Mouse (Mus musculus): ENCODE data around the gene Tirap.
"Not testable (repeated sequence)": the region's sequence is repeated elsewhere in the genome, so short reads cannot be mapped to it uniquely, and the experiment has no call there.

The Tirap gene

DNA sequence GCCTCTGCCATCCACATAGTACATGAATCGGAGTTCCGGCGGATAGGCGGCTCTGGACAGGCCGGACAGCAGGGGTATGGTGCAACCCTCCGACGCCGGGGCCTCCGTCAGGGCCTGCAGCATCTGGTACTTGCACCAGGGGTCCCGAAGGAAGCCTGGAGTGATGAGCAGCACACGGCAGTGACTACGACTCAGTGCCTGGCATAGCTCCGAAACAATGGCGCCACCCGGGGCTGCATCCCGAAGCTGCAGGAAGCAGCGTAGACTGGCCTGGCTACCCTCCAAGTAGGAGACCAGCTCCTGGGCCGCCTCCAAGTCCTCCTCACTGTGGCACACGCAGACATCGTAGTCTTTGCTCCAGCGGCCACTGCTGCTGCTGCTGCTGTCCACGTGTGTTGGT, 11.4 kb downstream of the Tirap start:
- DNase-seq (ENCODE audit: low spot score) = no peak

DNA sequence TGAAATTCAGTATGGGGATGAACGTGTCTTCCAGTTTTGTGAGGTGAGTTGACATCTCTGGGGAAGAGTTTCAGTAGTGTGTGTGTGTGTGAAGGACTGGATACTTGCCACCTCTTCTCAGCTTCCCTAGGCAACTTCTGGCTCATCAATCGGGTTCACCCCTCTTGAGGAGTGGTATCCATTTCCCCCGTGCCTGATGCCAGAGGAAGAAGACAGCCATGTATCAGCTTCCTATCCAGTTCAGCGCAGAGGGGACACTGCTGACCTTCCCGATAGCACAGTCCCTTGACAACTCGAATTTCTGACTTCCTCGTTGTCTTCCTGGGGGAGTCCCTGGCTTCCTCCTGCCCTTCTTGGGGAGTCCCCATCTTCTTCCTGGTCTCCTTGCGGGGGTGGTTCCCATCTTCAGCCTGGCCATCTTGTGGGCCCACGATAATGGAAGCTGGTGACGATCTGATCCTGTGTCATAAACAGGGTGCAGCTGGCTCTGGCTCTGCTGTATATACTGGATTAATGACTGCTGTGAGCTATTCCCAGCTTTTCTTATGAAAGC, 12.7 kb downstream of the Tirap start:
- no peak for DNase-seq (ENCODE audit: low spot score)

DNA sequence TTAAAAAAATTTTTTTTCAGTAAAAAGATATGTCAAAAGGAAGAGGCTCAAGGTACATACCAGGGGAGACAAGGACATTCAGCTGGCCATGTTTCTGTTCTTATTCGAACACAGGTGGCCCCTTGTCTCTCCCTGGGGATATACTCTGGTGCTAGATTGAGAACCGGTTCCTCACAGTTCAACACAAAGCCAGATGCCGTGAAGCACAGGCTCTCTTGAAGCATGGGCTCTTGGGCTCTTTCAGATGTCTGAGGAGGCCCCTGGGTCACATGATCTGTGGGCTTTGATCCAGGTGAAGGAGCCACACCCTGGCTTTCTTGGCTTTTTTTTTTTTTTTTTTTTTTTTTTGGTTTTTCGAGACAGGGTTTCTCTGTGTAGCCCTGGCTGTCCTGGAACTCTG, 13.7 kb downstream of the Tirap start:
- no peak for DNase-seq (ENCODE audit: low spot score)

DNA sequence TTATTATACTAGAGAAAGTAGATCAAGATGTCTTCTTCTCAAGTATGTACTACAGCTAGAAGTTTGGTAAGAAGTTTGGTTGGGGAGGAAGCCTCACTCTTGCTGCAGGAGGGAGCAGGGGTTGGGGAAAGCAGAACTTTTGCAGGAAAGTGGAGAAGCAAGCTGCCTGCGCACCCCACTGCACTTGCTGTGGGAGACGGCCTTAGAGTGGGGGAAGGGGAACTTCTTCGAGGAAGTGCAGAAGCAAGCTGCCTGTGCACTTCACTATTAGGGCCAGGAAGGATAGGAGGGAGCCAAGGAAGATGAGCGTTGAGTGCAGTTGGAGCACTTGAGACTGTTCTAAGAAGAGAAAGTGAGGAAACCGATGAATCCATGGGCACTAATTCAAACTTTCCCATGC, 16.7 kb downstream of the Tirap start:
- DNase-seq (ENCODE audit: low spot score) = no peak

DNA sequence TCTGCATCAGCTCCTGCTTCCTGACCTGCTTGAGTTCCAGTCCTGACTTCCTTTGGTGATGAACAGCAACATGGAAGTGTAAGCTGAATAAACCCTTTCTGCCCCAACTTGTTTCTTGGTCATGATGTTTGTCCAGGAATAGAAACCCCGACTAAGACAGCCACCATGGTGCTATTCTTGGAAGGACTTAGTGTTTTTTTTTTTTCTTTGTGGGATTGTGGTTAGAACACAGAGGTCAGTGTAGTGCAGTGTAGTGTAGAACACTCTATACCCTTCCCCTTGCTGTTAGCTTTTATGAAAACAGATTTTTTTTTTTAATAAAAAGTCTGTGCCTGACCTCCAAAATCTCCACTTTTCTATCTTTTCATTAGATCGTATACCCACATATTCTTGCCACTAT, 17.3 kb downstream of the Tirap start:
- no peak for DNase-seq (ENCODE audit: low spot score)

DNA sequence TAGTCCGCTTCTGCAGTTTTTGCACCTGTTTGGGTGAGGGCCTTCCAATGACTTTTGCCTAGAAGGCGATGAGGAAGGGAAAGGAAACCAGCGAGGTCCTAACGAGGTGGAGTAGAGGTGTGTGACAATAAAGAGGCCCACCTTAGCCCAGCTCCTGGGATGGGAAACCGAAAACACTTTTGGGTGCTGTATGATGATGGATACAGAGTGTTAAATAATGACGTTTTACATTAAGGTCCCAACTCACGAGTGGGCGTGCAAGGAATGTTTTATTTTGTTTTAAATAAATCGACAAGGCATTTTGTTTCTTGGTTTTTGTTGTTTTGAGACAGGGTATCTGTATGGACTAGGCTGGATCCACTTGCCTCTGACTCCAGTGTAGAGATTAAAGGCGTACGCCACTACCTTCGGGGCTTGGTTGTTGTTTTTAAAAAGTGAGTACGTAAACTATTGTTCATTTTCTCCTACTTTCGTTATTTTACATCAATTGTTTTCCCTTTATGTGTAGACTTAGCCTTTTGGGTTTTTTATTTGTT, 23.9 kb downstream of the Tirap start:
- DNase-seq (ENCODE audit: low spot score) = no peak

DNA sequence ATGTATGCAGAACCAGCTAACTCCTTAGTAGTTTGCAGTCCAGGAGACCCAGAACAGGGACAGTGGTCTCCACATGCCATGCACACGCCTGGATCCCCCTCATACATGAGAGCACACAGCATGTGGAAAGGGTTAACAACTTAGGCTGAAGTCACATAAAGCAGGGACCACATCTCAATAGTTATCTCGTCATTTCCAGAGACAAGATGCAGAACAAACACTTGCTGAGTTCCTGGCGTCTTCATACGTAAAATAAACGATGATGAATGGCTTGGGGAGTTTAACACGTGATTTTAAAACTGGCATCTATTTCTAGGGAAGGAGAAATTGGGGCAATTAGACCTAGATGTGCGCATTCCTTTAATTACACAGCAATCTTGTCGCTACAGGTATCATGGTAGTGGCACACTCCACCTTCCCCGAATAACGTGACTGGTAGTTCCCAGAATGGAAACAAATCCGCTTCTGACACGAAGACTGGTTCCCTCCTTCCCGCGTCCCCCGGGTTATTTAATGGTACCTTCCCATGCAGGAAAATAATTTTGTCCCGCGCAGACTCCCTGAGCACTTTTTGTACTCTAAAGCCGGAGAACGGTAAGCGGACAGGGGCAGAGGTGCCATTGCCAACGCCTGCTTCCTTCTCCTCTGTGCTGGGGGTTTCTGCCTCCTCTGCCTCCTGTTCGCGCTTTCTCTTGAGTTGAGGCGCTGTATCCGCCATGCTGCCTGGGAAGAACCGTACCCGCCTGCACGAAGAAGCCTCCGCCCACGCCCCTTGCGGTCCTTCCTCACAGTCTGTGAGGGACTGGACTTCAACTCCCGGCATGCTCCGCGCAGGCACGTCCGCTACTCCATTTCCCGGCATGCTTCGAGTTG, 24.6 kb downstream of the Tirap start, which contains the start of gene Dcps:
TSS of gene Dcps (minus strand) at position 811 of the 873 bp plus-strand sequence.
- peak; percentile 95 for DNase-seq (ENCODE audit: low spot score)

DNA sequence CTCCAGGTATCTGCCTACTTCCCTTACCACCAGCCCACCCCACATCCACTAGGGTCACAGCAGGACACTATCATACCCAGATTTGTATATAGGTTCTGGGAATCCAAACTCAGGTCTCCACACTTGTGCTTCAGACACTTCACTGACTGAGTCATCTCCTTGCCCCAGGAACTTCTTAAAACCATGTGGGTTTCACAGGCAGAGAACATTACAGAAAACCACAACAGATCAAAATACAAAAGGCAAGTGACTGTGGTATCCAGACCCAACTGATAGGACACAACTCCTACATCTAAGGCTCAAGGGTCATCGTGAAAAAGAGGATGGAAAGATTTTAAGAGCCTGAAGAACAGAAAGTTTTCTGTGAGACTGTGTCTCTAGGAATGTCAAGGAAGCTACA, 26.8 kb downstream of the Tirap start:
- no peak for DNase-seq (ENCODE audit: low spot score)

DNA sequence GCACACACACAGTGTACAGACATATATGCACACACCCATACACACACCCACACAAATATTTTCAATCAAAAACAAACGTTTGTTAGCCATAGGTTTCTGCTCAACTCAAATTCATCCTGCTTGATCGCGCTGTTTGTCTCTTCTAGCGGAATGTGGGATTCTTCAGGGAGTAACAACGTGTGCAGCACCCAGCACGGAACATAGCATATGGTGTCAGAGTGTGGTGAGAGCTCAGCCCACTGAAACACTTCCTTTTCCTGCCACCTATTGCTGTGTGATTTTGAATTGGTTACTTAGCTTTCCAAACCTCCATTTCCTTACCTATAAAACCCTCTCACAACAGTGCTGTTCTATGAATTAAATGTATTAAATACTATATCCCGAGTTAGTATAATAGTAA, 30.0 kb downstream of the Tirap start:
- DNase-seq (ENCODE audit: low spot score) = no peak

DNA sequence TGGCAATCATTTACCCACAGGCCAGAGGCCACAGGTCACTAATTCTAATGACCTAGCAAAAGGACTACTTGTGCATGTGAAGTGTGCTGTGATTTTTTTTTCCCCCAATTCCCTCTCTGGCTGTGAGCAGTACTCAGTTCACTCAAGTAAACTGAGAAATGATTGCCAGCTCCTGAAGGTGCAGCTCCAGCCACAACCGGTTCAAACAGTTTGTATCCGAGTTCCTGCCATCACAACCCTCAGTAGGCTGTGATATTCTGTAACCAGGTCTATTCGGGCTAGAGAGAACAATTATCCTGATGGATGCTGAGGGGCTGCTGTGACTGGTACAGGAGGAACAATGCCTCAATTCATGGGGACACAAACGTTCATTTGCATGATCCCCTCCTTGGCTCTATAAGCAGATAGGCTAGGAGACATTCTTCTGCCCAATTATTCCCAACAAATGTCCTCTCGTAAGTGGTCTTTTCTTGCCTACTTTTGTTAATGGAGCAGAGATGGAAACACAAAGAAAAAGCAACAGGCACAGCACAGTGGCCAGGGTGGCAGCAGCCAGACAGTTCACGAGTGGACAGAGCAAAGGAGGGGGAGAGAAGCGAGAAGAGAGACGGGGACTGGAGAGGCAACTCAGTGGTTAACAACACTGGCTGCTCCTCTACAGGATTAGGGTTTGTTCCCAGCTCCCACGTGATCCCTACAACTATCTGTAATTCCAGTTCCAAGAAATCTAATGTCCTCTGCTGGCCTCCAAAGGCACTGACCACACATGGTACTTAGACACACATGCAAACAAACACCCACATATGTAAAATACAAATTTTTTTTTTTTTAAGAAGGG, 33.1 kb downstream of the Tirap start:
- no peak for DNase-seq (ENCODE audit: low spot score)

DNA sequence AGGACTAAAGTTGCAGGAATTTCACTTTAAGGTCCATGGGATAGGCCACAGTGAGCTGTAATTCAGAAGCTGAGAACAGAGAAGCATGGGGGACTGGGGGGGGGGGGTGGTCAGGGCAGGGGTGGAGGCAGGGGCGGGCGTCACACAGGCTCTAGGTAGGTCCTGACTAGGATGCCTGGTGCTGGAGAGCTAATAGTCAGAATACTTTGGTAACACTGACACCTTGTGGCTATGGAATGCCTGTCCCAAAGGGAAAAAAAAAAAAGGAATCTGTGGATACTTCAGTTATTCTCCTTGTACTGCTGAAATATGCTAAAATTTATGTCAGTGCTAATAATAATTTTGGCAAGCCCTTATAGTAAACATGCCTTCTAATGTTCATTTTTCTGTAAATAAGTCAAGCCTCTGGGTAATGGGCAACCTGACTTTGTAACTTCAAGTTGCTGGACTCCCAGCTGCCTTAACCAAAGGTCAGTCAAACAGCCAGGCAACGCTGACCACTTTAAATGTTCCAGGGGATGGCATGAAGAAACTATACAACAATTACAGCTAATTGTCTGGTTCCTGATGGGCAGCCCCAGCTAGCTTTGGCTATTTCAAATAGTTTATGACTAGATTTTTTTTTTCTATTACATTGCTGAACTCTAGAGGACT, 33.8 kb downstream of the Tirap start:
- no peak for DNase-seq (ENCODE audit: low spot score)

DNA sequence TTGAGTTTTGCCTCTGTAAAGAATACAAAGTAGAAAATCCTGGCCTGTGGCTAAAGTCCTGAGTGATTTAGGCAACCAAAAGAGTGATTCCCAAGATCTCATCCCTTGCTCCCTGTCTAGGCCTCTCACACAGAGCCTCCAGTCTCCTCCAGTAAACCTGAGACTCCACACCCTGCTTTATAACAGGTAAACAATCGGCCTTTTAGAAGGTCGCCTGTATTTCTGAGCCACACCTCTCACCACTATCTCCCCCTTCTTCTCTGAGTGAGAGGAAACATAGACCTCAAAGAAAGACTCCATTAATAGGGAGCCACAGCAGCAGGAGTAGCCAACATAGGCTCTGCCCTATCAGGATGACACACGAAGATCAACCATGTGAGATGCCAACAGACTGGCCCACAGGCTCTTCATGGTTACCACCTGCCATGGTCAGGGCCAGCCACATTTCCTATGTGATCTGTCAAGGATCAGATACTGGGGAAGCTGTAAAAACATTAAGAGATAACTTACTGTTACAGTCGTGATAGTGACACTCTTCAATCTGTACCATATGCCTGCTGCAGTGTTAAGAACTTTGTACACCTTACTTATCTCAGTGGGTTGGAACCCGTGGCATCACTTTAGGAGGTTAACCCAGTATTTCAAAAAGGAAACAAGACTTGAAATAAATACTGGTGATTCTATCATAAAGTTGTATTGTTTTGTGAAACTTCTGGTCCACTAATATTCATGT, 35.8 kb downstream of the Tirap start:
- DNase-seq (ENCODE audit: low spot score) = no peak

DNA sequence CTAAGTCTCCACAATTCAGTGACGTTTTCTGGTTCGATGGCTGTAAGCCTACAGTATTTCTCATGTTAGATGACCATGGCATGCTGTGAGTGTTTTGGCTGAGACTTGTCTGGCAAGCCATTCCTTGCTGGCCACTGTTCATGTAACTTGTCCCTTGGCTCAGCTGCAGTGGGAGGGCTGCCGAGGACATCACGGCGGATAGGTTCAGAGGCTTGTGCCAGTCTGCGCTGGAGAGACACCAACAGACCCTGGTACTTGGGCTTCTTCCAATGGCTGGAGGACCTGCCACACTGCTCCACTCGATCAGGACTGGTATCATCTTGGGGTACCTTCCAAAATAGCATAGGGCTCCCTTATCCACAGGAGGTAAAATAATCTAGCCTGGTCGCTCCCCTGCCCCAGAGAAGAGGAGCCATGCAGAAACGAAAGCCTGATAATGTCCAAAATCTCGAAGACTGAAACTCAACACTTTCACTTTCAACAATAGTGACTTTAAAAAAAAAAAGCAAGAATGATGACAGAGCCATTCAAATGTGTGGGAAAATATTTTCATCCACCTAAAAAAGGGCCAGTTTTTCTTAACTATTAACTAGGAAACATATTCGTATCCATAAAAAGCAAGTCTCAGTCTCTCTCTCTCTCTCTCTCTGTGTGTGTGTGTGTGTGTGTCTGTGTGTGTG, 36.9 kb downstream of the Tirap start:
- no peak for DNase-seq (ENCODE audit: low spot score)

DNA sequence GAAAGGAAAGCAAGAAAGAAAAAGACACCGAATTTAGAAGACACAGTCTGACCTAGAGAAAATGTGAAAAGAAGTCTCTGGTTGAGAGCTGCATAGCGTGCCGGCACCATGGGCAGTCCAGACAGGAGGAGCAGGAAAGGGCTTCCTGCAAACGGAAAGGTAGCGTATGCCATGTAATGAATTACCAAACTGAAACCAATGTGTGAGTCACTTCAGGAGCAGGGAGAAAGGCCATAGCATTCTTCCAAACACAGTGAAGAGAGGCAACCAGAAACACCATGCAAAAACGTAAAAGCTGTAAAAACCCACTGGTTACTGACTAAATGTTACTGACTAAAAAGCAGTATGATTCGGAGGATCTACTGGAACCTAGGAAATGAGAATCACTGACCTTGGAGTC, 38.4 kb downstream of the Tirap start:
- DNase-seq (ENCODE audit: low spot score) = no peak

DNA sequence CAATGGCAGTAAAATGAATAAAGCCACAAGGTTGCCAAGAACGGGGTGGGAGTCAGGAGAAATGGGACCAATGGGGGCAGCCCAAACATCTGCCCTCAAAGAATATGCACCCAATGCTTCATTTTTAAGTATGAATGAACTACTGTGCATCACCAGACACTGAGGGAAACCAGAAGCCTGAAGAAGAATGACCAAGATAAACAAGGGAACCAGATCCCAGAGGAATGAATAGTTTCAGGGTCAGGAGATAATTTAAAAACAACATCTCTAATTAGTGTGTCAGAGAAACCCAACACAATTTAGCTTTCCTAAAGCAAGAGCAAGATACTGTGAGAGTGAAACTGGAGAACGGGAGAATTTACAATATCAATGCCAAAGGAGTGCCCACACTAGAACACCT, 39.4 kb downstream of the Tirap start:
- DNase-seq (ENCODE audit: low spot score) = no peak

DNA sequence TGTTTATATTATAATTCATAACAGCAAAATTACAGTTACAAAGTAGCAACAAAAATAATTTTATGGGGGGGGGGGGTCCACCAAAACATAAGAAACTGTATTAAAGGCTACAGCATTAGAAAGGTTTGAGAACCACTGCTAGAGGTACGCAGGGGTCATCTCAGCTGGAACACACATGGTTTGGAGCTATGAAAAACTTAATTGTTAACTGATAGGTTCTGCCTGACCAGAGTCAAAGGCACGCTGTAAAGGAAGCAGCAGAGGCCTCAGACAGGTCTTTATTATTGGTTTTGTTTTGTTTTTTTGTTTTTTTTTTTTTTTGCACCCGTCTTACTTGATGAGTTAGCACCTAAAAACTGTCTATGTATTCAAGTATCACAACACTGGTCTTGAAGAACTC, 41.6 kb downstream of the Tirap start:
- DNase-seq (ENCODE audit: low spot score) = no peak

DNA sequence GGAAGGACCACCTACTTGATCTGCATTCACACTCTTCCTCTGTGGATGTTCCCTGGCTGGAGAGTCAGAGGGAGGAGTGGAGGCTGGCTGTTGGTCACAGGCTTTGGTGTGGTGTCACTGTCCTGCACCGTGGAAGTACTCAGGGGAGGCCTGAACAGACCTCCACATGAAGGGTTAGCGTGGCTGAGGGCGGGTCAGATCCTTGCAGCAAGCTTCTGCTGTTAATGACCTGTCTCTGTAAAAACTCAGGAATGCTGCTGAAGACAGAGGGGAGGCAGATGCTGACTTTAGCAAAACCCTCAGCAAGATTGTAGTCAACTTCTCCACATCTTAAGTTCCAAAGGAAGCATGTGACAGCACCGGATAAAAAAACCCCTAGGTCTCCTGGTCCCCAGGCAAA, 43.2 kb downstream of the Tirap start:
- DNase-seq (ENCODE audit: low spot score) = no peak

DNA sequence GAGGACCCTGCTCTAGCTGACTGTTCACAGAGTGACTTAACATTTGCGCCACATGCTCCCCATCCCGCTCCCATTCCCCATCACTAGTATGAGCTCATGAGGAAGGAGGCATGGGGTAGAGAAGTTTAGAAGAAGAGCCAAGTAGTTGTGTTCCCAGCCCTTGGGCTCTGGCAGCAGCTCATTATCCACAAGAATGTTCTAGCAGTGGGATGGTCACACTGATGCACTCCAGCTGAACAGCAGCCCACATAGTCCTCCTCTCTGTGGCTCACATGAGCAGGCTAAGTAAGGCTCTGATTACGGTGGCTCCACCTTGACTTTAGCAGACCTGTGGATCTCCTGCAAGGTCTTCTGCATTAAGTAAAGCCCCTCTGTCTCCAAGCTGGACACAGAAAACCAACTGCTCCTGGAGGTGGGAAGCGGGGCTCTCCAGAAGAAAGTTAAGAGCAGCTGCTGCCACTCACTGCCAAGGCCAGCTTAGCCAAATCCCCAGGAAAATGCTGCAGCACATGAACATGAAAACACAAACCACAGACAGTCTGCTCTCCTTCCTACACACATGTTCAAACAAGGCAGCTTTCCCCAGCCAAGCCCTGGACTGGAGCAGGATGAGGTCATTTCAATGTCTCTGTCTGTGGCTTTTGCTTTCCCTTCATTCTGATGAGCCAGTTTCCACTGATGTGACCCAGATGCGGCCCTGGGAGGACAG, 43.9 kb downstream of the Tirap start:
- no peak for DNase-seq (ENCODE audit: low spot score)

DNA sequence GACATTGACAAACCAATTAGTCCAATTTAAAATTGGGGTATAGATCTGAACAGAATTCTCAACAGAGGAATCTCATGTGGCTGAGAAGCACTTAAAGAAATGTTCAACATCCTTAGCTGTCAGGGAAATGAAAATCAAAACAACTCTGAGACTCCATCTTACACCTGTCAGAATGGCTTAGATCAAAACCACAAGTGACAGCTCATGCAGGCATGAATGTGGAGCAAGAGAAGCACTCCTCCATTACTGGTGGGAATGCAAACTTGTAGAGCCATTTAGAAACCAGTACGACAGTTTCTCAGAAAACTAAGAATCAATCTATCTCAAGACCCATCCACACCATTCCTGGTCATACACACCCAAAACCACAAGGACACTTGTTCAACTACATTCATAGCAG, 47.2 kb downstream of the Tirap start:
- DNase-seq (ENCODE audit: low spot score) = no peak

DNA sequence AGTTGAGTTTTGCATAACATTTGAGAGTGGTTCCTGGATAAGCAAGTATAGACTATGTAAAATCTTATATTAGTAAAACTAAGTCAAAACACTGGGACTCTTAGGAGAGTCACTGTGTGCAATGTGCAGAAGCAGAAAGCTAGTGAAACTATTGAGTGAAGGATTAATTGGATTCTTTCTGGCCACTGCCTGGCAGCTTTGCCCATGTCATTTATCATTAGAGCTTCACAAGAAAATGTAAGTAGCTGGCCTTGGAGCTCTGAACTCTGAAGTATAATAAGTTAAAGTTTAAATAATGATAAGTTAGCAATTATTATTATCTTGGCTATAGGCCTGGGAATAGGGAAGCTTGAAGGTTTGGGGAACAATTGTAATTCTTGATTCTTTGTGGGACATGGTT, 51.3 kb downstream of the Tirap start:
- DNase-seq (ENCODE audit: low spot score) = not testable (repeated sequence)
